Mouse (Mus musculus): Measurements from ENCODE around the gene Enox2.

Enox2 gene

DNA sequence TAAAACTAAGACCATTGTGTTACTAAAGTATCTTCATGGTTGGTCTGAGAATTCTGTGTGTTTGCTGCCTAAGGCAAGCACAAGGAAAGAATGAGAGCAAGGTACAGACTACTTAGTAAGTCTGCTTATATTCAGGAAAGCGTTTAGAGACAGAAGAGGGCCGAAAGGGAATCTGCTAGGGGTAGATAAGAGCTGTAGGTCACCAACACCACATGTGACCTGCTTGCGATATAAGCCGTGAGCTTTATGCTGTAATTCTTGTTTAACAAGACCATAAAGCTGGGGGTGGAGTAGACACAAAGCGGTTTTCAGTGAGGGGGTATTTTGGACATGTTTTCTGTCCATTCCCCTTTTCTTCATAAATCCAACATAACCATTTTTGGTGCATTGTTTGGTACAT, 302.4 kb downstream of the Enox2 start:
- DNase-seq, result no peak

DNA sequence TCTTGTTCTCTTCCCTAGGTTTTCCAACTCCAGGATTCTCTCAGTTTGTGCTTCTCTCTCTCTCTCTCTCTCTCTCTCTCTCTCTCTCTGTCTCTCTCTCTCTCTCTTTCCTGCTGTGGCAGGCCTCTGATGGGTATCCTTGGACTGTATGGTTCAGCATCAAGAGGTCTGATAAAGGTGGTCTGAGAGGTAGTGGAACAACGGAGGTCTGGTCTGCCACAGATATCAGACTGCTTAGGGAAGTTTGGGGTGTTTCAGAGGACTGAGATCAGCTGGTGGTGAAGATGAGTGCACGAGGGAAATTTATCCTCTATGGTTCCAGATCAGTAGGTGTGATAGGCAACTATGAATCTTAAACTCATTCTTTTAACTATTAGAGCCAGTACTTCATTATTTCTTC, 303.6 kb downstream of the Enox2 start:
- no peak for DNase-seq
